Mouse (Mus musculus): ENCODE data around the gene H2-M10.1. TPM values are rescaled to one million over a fixed set of nuclear protein-coding genes. Genes with fewer than 3 reads are reported as not detected.
"Not testable (repeated sequence)": the region's sequence is repeated elsewhere in the genome, so short reads cannot be mapped to it uniquely, and the experiment has no call there.

The H2-M10.1 gene
- not detected in 2 replicates for polyA plus RNA-seq (2012; ENCODE audit: insufficient read depth, insufficient read length, missing spikeins)

DNA sequence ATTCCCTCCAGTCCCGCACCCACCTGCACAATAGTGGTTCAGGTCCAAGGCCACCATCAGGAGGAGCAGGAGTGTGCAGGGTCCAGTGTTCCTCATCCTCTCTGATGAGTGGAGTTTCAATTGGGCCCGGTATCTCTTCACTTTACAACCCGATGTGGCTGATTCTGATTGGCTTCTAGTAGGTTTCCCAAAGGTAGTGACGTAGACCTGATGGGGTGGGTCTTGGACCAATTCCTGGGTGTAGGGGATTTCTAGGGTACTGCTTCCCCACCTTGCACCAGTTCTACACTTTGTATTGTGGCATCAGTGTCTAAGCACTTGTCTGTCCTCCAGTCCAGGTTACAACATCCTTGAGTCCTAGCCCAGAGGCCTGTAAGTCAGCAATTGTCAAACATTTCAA lies at the start of gene H2-M10.1:
Gene H2-M10.1, minus strand, starts transcription at position 101 of the 400 bp plus-strand sequence.
- TF ChIP-seq CTCF (IDR thresholded peaks at IDR 0.05; ENCODE audit: low read depth, low read length) (no peak), POLR2A (IDR thresholded peaks at IDR 0.05; ENCODE audit: borderline replicate concordance, low read depth, low read length) (no peak)
- no peaks in the 10 kb centered on the region for H3K4me1 ChIP-seq (ENCODE audit: control insufficient read depth, insufficient read depth, low read length)
- no peak within 1 kb of the TSS for H3K4me3 ChIP-seq (ENCODE audit: insufficient read depth, low read length)
- H3K27ac ChIP-seq (ENCODE audit: insufficient read depth, low read depth, low read length): no peak within 1 kb of the TSS

GRCm38 (mm10) chr17:36368317-36368716 lies 42.4 kb upstream of the H2-M10.1 start, which contains the start of gene H2-M10.3:
Gene H2-M10.3 (minus strand): TSS chr17:36368417.
- H3K4me3 ChIP-seq (ENCODE audit: insufficient read depth, low read length); H3K27ac ChIP-seq (ENCODE audit: insufficient read depth, low read depth, low read length); H3K4me1 ChIP-seq (ENCODE audit: control insufficient read depth, insufficient read depth, low read length): not testable (repeated sequence)

DNA sequence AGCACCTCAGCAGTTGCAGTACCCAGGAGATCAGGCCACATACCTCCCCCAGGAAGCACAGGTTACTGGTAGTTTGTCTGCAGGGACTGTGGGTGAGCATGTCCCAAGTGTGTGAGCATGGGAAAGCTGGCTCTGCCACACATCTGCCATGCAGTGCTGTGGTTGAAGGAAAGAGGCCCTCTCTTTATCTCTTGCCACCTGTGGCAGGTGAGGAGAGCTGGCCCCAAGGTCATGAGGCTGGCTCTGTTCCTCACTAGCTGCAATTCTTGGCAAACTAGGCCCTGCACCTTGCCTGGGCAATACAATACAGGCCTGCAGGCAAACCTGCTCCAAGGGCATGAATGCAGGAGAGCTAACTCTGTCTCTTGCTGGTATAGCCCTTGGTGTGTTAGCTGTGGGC lies 36.4 kb upstream of the H2-M10.1 start:
- not testable (repeated sequence) for H3K4me1 ChIP-seq (ENCODE audit: control insufficient read depth, insufficient read depth, low read length); H3K27ac ChIP-seq (ENCODE audit: insufficient read depth, low read depth, low read length); H3K4me3 ChIP-seq (ENCODE audit: insufficient read depth, low read length)

- H3K27ac ChIP-seq (ENCODE audit: insufficient read depth, low read depth, low read length); H3K4me3 ChIP-seq (ENCODE audit: insufficient read depth, low read length); H3K4me1 ChIP-seq (ENCODE audit: control insufficient read depth, insufficient read depth, low read length): not testable (repeated sequence)
Measured at GRCm38 (mm10) chr17:36357512-36357911, 31.6 kb upstream of the H2-M10.1 start.

- Histone ChIP-seq H3K4me1 (ENCODE audit: control insufficient read depth, insufficient read depth, low read length) (no peaks in the 10 kb centered on the region), H3K27ac (ENCODE audit: insufficient read depth, low read depth, low read length) (no peak overlapping the region), H3K4me3 (ENCODE audit: insufficient read depth, low read length) (no peak overlapping the region)
- no peak for TF ChIP-seq CTCF (IDR thresholded peaks at IDR 0.05; ENCODE audit: low read depth, low read length)
- TF ChIP-seq POLR2A (IDR thresholded peaks at IDR 0.05; ENCODE audit: borderline replicate concordance, low read depth, low read length): no peak
Measured at GRCm38 (mm10) chr17:36355763-36356162, 29.8 kb upstream of the H2-M10.1 start.

DNA sequence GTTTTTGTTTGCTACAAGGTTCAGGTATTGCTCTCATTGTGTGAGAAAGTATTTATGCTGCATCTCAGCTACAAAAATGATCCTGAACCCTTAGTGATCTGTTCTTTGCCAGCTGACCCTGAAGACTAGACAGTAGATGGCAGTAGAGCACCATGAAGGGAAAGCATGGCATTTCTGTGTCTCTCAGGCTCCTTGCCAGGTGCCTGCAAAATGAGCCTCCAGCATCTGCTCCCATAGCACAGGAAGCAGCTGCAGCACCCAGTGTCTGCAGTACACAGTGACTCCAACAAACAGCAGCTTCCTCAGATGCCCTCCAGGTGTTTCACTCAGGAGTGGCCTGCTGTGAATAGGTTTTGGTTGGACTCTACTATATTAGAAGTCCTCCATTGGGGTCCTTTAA lies 29.4 kb upstream of the H2-M10.1 start:
- not testable (repeated sequence) for H3K4me3 ChIP-seq (ENCODE audit: insufficient read depth, low read length); H3K27ac ChIP-seq (ENCODE audit: insufficient read depth, low read depth, low read length); H3K4me1 ChIP-seq (ENCODE audit: control insufficient read depth, insufficient read depth, low read length)

DNA sequence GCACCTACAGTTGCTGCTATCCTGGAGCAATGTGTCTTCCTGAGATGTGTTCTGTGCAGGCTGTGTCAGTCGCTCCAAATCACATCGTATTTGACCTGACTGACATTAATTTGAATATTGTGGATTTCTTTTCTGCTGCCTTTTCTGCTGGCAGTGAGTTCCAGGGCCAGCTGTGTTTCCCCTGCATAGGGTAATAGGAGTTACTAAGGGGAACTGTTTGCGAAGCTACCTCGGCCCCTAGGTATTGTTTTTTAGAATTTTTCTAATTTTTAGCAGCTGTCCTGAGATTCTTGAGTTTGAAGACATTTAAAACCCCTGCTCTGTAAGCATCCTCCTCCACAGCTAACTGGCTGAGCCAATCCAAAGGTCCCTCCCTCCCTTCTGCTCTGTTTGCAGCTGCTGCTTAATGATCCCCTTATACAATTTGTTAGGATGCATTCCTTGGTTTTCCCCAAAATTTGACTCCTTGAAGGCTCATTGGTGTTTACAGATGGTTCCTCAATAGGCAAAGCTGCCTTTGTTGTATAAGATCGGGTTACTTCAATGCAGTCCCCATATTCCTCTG lies 10.2 kb downstream of the H2-M10.1 start:
- Histone ChIP-seq H3K4me1 (ENCODE audit: control insufficient read depth, insufficient read depth, low read length) (no peaks in the 10 kb centered on the region), H3K27ac (ENCODE audit: insufficient read depth, low read depth, low read length) (no peak overlapping the region), H3K4me3 (ENCODE audit: insufficient read depth, low read length) (peak overlapping the region; percentile 58)
- TF ChIP-seq CTCF (IDR thresholded peaks at IDR 0.05; ENCODE audit: low read depth, low read length) (no peak), POLR2A (IDR thresholded peaks at IDR 0.05; ENCODE audit: borderline replicate concordance, low read depth, low read length) (no peak)

DNA sequence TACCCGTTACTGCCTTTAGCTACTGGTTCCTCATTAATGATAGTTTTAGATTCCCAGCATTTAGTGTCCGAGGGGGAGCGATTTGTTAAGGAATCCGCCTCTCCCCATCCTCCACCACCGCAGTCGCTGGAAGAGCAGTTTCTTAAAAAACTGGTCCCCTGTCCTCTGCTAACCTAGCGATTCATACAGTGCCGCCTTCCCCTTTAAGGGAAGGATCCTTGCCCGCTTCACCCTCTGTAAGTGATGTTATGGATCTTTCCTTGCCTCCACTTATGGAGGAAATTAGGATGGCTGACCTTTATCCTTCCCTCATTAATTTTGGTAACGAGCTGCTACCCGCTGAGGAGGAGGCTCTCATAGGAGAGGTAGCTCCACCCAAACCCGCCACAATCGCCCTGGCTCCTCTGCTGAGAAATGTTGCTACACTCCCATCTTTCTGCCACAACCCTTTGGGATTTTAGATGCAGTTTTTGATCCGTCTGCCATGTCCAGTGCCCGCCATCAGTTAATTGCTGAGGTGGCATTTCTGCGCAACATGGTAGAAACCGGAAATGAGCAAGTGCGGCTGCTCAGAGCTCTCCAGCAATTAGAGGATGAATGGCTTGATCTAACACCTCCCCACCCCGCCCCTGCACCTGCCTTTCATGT lies 10.8 kb downstream of the H2-M10.1 start:
- TF ChIP-seq POLR2A (IDR thresholded peaks at IDR 0.05; ENCODE audit: borderline replicate concordance, low read depth, low read length) (no peak), CTCF (IDR thresholded peaks at IDR 0.05; ENCODE audit: low read depth, low read length) (no peak)
- Histone ChIP-seq H3K27ac (ENCODE audit: insufficient read depth, low read depth, low read length) (no peak overlapping the region), H3K4me3 (ENCODE audit: insufficient read depth, low read length) (peak overlapping the region; percentile 58), H3K4me1 (ENCODE audit: control insufficient read depth, insufficient read depth, low read length) (no peaks in the 10 kb centered on the region)

DNA sequence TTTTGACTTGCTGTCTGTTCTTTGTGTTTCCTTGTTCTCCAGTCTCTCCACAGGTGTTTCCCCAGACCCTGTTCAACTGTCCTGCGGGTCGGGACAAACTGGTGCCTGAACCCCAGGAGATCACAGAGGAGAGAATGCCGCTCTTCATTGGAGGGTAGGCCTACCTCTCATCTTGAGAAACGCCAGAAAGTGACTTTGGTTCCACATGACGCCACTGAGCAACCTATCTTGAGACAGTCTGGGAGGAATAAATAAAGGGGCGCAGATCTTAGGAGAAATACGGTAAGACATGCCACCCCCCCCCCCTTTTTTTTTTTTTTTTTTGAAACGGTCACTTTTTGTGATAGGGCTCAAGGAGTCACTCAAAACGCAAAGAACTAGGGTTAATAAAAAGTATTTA lies 11.4 kb downstream of the H2-M10.1 start:
- Histone ChIP-seq H3K27ac (ENCODE audit: insufficient read depth, low read depth, low read length) (no peak overlapping the region), H3K4me1 (ENCODE audit: control insufficient read depth, insufficient read depth, low read length) (no peaks in the 10 kb centered on the region), H3K4me3 (ENCODE audit: insufficient read depth, low read length) (peak overlapping the region; percentile 58; the same call in 1 of the 2 replicates)
- TF ChIP-seq CTCF (IDR thresholded peaks at IDR 0.05; ENCODE audit: low read depth, low read length): no peak
- no peak for TF ChIP-seq POLR2A (IDR thresholded peaks at IDR 0.05; ENCODE audit: borderline replicate concordance, low read depth, low read length)

- H3K4me3 ChIP-seq (ENCODE audit: insufficient read depth, low read length): no peak overlapping the region
- TF ChIP-seq CTCF (IDR thresholded peaks at IDR 0.05; ENCODE audit: low read depth, low read length) (no peak), POLR2A (IDR thresholded peaks at IDR 0.05; ENCODE audit: borderline replicate concordance, low read depth, low read length) (no peak)
- no peaks in the 10 kb centered on the region for H3K4me1 ChIP-seq (ENCODE audit: control insufficient read depth, insufficient read depth, low read length)
- H3K27ac ChIP-seq (ENCODE audit: insufficient read depth, low read depth, low read length): no peak overlapping the region
Measured at GRCm38 (mm10) chr17:36309293-36309692, 16.7 kb downstream of the H2-M10.1 start.

GRCm38 (mm10) chr17:36308855-36309254 lies 17.1 kb downstream of the H2-M10.1 start:
- H3K27ac ChIP-seq (ENCODE audit: insufficient read depth, low read depth, low read length); H3K4me1 ChIP-seq (ENCODE audit: control insufficient read depth, insufficient read depth, low read length); H3K4me3 ChIP-seq (ENCODE audit: insufficient read depth, low read length): not testable (repeated sequence)
- peak; percentile 34; the same call in 1 of the 2 replicates for TF ChIP-seq CTCF (IDR thresholded peaks at IDR 0.05; ENCODE audit: low read depth, low read length)
